Mouse (Mus musculus): ENCODE results near the gene Ftsj1. TPM values are rescaled to one million over a fixed set of nuclear protein-coding genes. Genes with fewer than 3 reads are reported as not detected.
A peak's percentile ranks its signal among the peaks of the same experiment; 100 is the strongest.

The Ftsj1 gene
- total RNA-seq, 2 experiments from 2014 or later: 18.3 to 22.3 TPM

DNA sequence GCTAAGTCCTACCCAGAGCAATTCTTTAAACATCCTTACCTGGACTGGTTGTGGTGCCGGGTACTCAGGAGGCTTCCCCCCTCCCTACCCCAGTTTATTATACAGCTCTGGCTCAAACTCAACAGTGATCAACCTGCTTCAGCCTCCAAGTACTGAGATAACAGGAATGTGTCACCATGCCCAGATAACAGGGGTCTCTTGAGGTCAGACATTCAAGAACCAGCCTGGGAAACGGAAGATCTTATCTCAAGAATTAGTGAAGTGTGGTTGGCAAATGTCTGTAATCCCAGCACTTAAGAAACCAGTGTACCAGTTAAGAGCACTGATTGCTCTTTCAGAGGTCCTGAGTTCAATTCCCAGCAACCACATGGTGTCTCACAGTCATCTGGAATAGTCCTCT lies 34.1 kb downstream of the Ftsj1 start:
- DNase-seq: no peak

- no peak for DNase-seq
Measured at GRCm38 (mm10) chrX:8217383-8217782, 34.8 kb downstream of the Ftsj1 start.

DNA sequence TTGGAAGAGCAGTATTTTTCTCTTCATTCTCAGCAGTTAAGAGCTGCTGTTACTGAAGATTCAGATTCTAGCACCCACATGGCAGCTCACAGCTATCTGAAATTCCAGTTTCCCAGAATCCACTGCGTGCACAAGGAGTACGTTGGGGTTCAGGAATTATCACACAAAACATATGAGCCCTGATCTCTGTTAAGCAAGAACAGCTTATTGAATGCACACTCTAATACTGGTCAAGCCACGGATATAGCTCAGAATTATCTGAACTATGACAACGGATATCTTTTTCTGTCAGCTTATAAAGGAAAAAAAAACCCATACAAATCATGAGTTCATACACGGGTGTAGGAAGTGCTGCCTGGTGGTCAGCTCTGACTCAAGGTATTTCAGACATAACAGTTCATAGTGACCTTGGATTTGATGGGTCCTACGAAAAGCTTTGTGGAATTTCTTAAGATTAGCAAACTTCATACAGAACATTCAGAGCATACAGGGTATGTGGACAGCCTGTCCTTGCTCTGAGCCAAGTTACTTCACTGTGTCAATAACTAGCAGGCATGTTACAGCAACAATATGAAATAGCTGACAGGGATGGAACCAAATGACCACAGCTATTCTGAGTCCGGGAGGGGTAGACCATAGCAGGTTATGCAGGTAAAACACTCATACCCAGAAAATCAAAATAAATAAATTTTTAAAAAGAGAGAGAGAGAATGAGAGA lies 40.6 kb downstream of the Ftsj1 start:
- no peak for DNase-seq

- no peak for DNase-seq
Measured at GRCm38 (mm10) chrX:8209720-8210119, 42.5 kb downstream of the Ftsj1 start.

DNA sequence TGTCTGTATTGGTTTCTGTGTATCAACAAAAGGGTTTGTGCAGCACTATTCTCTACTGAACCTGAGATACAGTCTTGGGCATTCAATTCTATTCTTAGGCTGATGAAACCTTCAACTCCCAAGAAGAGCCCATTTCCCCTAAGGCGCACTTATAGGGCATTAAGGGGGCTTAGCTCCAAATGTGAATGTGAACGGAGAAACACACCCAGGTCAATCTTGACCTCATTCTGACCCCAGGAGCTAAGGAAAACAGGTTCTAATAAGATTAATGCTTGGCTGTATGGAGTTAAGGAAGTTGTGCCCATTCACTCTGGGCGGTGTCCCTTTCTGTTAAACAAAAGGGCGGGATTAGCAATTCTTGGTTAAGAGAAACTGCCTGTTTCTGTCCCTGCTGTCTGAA lies 45.0 kb downstream of the Ftsj1 start:
- no peak for DNase-seq

DNA sequence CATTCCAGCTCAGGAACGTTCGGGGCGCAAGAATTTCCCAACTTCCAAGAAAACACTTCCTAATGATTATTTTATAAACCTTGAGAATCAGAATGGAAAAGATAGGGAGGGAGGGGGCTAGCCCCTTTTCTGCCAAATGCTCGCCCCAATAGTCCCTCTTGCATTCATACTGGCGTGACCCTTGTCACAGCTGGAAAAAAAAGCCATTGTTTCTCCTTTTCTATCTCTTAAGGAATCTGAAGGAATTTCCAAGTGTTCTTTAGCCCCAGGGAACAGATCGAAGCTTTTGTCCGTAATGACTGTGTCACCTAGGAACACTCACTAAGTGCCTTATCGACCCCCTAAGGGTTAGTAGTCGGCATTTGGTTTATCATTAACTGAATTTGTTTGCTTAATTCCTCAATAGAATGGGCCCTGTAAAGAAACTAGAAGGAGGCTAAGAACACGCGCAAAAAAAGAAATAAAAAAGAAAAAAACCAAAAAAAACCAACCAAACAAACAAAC lies 45.5 kb downstream of the Ftsj1 start:
- no peak for DNase-seq

- peak; percentile 90 for DNase-seq
Measured at GRCm38 (mm10) chrX:8206015-8206693, 46.1 kb downstream of the Ftsj1 start, which contains the start of gene Porcn. Porcn (minus strand) TSS chrX:8206525.

DNA sequence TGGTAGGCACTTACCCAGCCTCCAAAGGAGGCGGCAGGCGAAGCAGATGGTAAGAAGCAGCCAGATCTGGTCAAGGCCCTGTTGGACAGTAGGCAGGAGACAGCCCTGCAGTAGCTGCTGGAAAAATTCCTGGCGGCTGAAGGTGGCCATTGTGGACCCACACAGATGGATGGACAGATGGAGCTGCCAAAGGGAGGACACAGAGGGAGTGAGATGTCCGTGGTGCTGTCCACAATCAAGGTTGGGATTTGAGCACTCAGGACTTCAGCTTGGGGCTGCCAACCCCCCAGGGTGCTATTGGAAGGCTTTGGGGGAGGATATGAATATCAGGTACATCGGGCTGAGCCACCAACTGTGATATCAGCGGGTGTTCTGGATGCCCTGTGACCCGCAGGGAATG lies 46.7 kb downstream of the Ftsj1 start:
- no peak for DNase-seq

- no peak for DNase-seq
Measured at GRCm38 (mm10) chrX:8205088-8205487, 47.1 kb downstream of the Ftsj1 start.

- no peak for DNase-seq
Measured at GRCm38 (mm10) chrX:8204076-8204475, 48.1 kb downstream of the Ftsj1 start.

DNA sequence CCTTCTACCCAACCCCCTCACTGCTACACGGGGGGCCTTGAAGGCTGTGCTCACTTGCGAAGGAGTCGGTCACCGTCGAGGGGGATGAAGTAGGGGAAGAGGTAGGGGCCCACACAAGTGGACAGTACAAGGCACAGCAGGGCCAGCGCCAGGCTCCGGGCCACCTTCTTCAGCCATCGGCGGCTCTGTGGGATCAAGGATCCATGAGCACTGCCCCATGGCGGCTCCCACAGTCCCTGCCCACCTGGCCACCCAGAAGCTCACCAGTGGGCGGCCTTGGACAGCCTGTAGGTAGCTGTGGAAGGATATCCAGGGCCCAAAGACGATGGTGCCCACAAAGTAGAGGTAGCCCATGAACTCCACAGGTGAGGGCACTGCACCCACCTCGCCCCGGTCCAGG lies 49.1 kb downstream of the Ftsj1 start:
- DNase-seq: no peak

GRCm38 (mm10) chrX:8193419-8193723 lies 58.8 kb downstream of the Ftsj1 start, which contains the start of gene Ebp:
Ebp (minus strand) TSS chrX:8193512.
- DNase-seq: peak; percentile 8

GRCm38 (mm10) chrX:8192640-8193418 lies 59.4 kb downstream of the Ftsj1 start:
- DNase-seq: peak; percentile 83

GRCm38 (mm10) chrX:8192126-8192639 lies 60.0 kb downstream of the Ftsj1 start:
- DNase-seq: peak; percentile 5

Other genes starting within 250 kb of the Ftsj1 start
- under 1 TPM in 1 of 2 experiments, not detected in 1; 0.84 TPM for gene Glod5, start 233.9 kb downstream of the Ftsj1 start, total RNA-seq (2021)
- 10 to 100 TPM; 14.6 to 18.7 TPM for gene Suv39h1, start 177.6 kb downstream of the Ftsj1 start, total RNA-seq (2021)
- gene Was, start 161.9 kb downstream of the Ftsj1 start, total RNA-seq (2021): 1 to 10 TPM; 3.8 to 4.5 TPM
- gene Wdr13, start 119.5 kb downstream of the Ftsj1 start, total RNA-seq (2021): 10 to 100 TPM; 40.7 to 54.9 TPM
- 100 to 1,000 TPM; 312 to 347 TPM for gene Rbm3, start 106.5 kb downstream of the Ftsj1 start, total RNA-seq (2021)
- gene Tbc1d25, start 76.2 kb downstream of the Ftsj1 start, total RNA-seq (2021): 1 to 10 TPM; 7.3 to 8.0 TPM
- 10 to 100 TPM; 41.5 to 53.1 TPM for gene Ebp, start 58.9 kb downstream of the Ftsj1 start, total RNA-seq (2021)
- gene Porcn, start 45.9 kb downstream of the Ftsj1 start, total RNA-seq (2021): 1 to 10 TPM; 5.4 to 7.8 TPM
- 1 to 10 TPM; 2.5 to 2.7 TPM for gene Slc38a5, start 18.7 kb upstream of the Ftsj1 start, total RNA-seq (2021)
- gene Ssxb10, start 75.0 kb upstream of the Ftsj1 start, total RNA-seq (2021): not detected
- not detected for gene Ssxb9, start 114.6 kb upstream of the Ftsj1 start, total RNA-seq (2021)
- gene Ssxb1, start 160.9 kb upstream of the Ftsj1 start, total RNA-seq (2021): not detected
- gene Ssxb2, start 209.3 kb upstream of the Ftsj1 start, total RNA-seq (2021): not detected

Data from adrenal gland, postnatal 10 days (tissue).